Mouse (Mus musculus) lung, postnatal 0 days (tissue): Measurements from ENCODE around the gene Spsb2.

ENCODE experiments used
- CTCF ChIP-seq: IDR thresholded peaks from 2 replicates; pipeline ENCODE4 v1.5.1; 2016; ENCODE audit warnings: antibody characterized with exemption, mild to moderate bottlenecking
- EP300 ChIP-seq: IDR thresholded peaks from 2 replicates; pipeline ENCODE4 v1.6.1; 2016; ENCODE audit warnings: antibody characterized with exemption, mild to moderate bottlenecking, control low read depth

DNA sequence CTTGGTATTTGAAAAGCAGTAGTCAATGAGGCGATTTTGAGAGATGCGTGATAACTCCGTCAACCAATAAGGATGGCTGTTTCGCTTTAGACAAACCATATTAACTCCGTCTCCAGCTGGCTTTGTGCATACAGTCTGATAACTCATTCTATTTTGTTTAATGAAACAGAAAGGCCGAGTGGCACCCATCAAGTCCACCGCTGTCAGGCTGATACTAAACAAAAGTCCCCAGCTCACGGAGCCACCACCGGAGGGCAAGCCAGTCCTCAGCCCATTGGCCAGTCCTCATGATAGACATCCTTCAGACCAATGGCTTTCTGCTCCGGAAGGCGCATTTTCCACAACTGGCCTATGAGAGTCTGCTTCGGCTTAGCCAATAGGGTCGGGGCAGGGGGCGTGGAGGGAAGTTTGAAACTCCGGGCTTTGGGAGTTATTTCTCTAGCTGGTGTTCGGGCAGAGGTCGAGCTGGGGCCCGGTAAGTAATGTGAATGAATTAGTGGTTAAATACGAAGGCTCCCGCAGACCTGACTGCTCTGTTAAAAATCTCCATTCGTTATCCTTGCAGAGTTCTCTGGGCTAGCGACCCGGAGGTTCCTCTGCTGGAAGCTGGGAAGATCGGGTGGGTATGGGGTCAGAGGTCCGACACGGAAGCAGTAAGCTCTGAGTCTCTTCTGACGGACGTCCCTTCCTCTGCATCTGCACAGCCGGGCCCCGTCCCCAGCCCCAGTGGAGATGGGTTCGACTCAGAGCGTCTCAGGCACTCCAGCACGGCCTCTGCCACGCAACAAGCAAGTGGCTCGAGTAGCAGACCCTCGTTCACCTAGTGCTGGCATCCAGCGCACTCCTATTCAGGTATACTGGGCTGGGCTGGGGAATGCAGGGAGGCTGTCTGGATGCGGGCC, 21.6 kb downstream of the Spsb2 start:
- peak; percentile 34 for TF ChIP-seq CTCF
- TF ChIP-seq EP300, result peak; percentile 53; the same call in 1 of the 2 replicates
